Mouse (Mus musculus): ENCODE results near the gene Ddit4.

The Ddit4 gene

DNA sequence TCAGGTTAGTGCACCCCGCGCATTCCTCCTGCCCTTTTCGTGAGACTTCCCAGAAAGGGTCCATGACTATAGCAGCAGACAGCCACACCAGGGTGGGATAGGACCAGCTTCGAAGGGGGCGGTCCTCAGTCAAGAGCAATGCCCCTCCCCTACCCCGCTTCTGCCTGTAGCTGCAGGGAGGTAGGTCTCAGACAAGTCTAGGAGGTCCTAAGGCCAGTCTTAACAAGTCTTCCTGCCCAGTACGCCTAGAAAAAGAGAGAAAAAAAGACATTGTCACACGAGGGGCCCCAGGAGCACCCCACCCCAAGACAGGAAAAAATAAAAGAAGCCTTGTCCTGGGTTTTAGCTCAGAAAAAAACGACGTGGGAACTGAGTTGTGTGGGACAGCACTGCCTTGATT lies 35.0 kb downstream of the Ddit4 start:
- DNase-seq (ENCODE audit: inconsistent ontology term), result peak; percentile 79

- DNase-seq (ENCODE audit: inconsistent ontology term), result peak; percentile 85
These were observed 35.5 kb downstream of the Ddit4 start for GRCm38 (mm10) chr10:59916159-59916558.

- no peak for DNase-seq (ENCODE audit: inconsistent ontology term)
These were observed 36.3 kb downstream of the Ddit4 start for GRCm38 (mm10) chr10:59915196-59915962.

GRCm38 (mm10) chr10:59911561-59912198 lies 40.0 kb downstream of the Ddit4 start:
- no peak for DNase-seq (ENCODE audit: inconsistent ontology term)

DNA sequence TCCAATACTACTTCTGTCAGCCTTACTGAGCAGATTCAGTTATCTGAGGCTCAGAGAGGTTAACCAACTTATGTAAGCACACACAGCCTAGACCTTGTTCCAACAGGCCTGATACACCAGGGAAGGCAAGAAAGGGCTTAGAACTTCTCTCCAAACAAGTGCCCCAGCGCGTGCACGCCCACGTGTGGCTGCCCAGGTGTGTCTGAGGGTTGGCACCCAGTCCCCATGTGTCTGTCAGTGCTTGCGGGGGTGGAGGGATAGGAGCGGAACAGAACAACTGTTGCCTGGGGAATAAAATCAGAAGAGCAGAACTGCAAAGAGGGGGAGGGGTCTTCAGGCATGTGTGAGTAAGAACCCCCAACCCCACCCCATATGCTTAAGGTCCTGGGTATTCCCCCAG lies 40.5 kb downstream of the Ddit4 start:
- no peak for DNase-seq (ENCODE audit: inconsistent ontology term)

DNA sequence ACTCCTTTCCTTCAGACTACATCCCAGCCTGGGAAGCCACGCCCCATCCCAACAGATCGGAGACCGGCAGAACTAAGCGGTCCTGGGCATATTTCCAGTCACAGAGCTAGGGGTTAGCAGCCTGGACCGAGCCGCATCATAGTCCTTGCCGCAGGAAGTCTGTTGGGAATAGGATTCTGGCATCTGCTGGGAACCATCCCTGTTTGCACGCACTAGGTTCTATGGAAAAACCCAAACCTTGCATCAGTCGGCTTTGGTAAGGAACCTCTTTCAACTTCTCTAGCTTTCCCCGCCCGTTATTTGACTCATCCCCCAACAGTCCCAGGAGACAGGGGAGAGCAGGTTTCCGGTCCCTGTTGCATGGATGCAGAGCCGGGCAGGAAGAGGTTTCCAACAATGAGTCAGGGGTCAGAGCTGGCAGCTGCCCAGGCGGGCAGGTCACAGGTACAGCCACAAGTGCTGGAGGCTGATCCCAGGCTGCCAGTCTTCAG lies 42.2 kb downstream of the Ddit4 start:
- peak; percentile 84 for DNase-seq (ENCODE audit: inconsistent ontology term)

GRCm38 (mm10) chr10:59908776-59909315 lies 42.8 kb downstream of the Ddit4 start:
- no peak for DNase-seq (ENCODE audit: inconsistent ontology term)

- peak; percentile 82 for DNase-seq (ENCODE audit: inconsistent ontology term)
These were observed 43.8 kb downstream of the Ddit4 start for GRCm38 (mm10) chr10:59907695-59908299.

- DNase-seq (ENCODE audit: inconsistent ontology term), result no peak
These were observed 44.5 kb downstream of the Ddit4 start for GRCm38 (mm10) chr10:59907080-59907609.

DNA sequence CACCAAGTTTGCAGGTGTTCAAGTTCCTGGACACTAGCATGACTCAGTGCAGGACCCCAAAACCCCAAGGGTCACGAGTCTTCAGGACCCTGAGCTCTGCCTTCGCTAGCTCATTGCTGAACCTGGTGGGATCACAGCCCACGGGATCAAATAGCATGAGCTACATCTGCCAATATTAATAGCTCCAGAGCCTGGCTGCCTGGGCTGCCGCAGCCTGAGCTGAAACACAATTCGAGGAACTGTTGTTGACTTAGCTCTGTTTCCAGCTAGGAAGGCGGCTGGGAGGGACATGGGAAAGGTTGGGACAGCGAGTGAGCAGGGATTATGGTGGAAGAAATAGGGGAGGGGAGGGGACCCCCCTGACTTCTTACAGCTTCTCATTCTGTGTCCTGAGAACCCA lies 48.5 kb downstream of the Ddit4 start:
- no peak for DNase-seq (ENCODE audit: inconsistent ontology term)

DNA sequence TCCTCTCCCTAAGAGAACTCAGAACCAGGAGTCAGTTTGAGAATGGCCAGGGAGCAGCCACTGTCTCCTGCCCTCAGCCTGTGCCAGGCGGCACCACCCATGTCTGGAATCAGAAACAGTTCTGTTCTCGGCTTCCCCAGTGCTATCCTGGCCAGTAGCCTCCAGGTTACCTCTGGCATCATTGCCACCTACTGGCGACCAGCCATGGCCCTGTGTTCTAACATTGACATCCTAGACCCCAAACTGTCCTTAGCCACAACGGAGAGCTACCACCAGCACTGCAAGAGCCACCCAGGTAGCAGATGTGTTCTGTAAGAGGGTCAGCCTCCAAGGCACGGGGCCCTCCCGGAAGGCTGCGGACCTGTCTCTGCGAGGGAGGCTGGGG lies 49.0 kb downstream of the Ddit4 start:
- no peak for DNase-seq (ENCODE audit: inconsistent ontology term)

GRCm38 (mm10) chr10:59901986-59902605 lies 49.5 kb downstream of the Ddit4 start:
- no peak for DNase-seq (ENCODE audit: inconsistent ontology term)

- DNase-seq (ENCODE audit: inconsistent ontology term), result no peak
These were observed 50.2 kb downstream of the Ddit4 start for GRCm38 (mm10) chr10:59901463-59901862.

GRCm38 (mm10) chr10:59900939-59901338 lies 50.7 kb downstream of the Ddit4 start:
- DNase-seq (ENCODE audit: inconsistent ontology term), result no peak

DNA sequence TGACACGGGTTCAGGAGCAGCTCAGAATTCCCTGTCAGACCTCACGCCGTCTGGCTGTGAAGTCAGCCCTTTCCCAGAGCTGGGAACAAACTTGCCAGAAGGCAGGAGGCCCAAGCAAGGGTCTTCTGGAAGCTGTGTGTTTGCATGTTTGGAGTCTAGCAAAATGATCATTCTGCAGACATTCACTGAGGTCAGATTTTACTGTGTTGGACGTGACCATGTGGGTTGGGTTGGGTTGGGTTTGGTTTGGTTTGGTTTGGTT lies 51.5 kb downstream of the Ddit4 start:
- DNase-seq (ENCODE audit: inconsistent ontology term), result no peak

Measured in Muller cell, postnatal 12 days (primary cell).